Mouse (Mus musculus): ENCODE results near the gene Cinp.

- TF ChIP-seq POLR2A (IDR thresholded peaks at IDR 0.05; ENCODE audit: low read depth, low read length): peak; percentile 31; the same call in 1 of the 2 replicates
- TF ChIP-seq CTCF (IDR thresholded peaks at IDR 0.05; ENCODE audit: borderline replicate concordance, insufficient read depth, low read length): no peak
Measured at GRCm38 (mm10) chr12:110840348-110841198, 48.4 kb downstream of the Cinp start, which contains the start of gene Mok.
